Mouse (Mus musculus) liver, adult (tissue): ENCODE measurements around the gene Myoz1.

Source experiments
- GATA4 ChIP-seq: IDR thresholded peaks from 2 replicates; pipeline ENCODE4 v1.6.1; 2014; ENCODE audit warnings: mild to moderate bottlenecking, low read length; ENCODE audit not compliant: insufficient replicate concordance

Gene Myoz1

GRCm38 (mm10) chr14:20656361-20656760 is at the start of gene Myoz1:
Myoz1 (minus strand) TSS chr14:20656540.
- no peak for TF ChIP-seq GATA4

GRCm38 (mm10) chr14:20702741-20703381 is 46.5 kb upstream of the Myoz1 start, which contains the start of gene Chchd1:
Chchd1 (plus strand) TSS chr14:20703006.
- TF ChIP-seq GATA4: no peak

GRCm38 (mm10) chr14:20702096-20702740 is 45.9 kb upstream of the Myoz1 start:
- TF ChIP-seq GATA4: no peak

GRCm38 (mm10) chr14:20701554-20701953 is 45.2 kb upstream of the Myoz1 start:
- TF ChIP-seq GATA4: no peak

GRCm38 (mm10) chr14:20700362-20700761 is 44.0 kb upstream of the Myoz1 start:
- TF ChIP-seq GATA4: no peak

GRCm38 (mm10) chr14:20698515-20698914 is 42.2 kb upstream of the Myoz1 start:
- no peak for TF ChIP-seq GATA4

- no peak for TF ChIP-seq GATA4
Observed at GRCm38 (mm10) chr14:20696986-20697385, 40.6 kb upstream of the Myoz1 start.

- TF ChIP-seq GATA4: no peak
Observed at GRCm38 (mm10) chr14:20695761-20696520, 39.6 kb upstream of the Myoz1 start.

- TF ChIP-seq GATA4: no peak
Observed at GRCm38 (mm10) chr14:20694884-20695760, 38.8 kb upstream of the Myoz1 start, which contains the start of gene Fut11. Fut11 (plus strand) TSS chr14:20694968.

- no peak for TF ChIP-seq GATA4
Observed at GRCm38 (mm10) chr14:20694185-20694883, 38.0 kb upstream of the Myoz1 start.

GRCm38 (mm10) chr14:20693589-20694101 is 37.3 kb upstream of the Myoz1 start:
- TF ChIP-seq GATA4: peak; percentile 74; the same call in 1 of the 2 replicates

- no peak for TF ChIP-seq GATA4
Observed at GRCm38 (mm10) chr14:20691772-20692171, 35.4 kb upstream of the Myoz1 start.

- TF ChIP-seq GATA4: no peak
Observed at GRCm38 (mm10) chr14:20689009-20689408, 32.7 kb upstream of the Myoz1 start.

- TF ChIP-seq GATA4: no peak
Observed at GRCm38 (mm10) chr14:20686576-20686975, 30.2 kb upstream of the Myoz1 start.

GRCm38 (mm10) chr14:20682498-20682897 is 26.2 kb upstream of the Myoz1 start:
- TF ChIP-seq GATA4: no peak

GRCm38 (mm10) chr14:20681742-20682141 is 25.4 kb upstream of the Myoz1 start:
- no peak for TF ChIP-seq GATA4
